Mouse (Mus musculus) hindbrain, embryonic 11.5 days (tissue): ENCODE data around the gene Hsp90ab1. TPM values are rescaled to one million over a fixed set of nuclear protein-coding genes. Genes with fewer than 3 reads are reported as not detected.

ENCODE experiments used
- ATAC-seq: fragments of 200-750 bp; cut with Nextera tagmentation; 2 replicates; pipeline ENCODE4 v1.8.0; 2017; ENCODE audit warnings: mild to moderate bottlenecking, moderate TSS enrichment, moderate library complexity; ENCODE audit not compliant: low FRiP score
- DNase-seq: peaks from one replicate; pipeline ENCODE4 v3.0.0-alpha.2; 2015; ENCODE audit warnings: low spot score
- H3K27ac ChIP-seq: fragments of 300-500 bp; sonication (generic); 2 replicates; pipeline ENCODE4 v1.5.1; 2014; ENCODE audit warnings: mild to moderate bottlenecking, low read depth, low read length
- H3K27me3 ChIP-seq: fragments of 300-500 bp; sonication (generic); 2 replicates; pipeline ENCODE4 v1.6.1; 2014; ENCODE audit warnings: mild to moderate bottlenecking, low read length, moderate library complexity, mixed read lengths; ENCODE audit not compliant: control insufficient read depth, insufficient read depth
- H3K36me3 ChIP-seq: fragments of 300-500 bp; sonication (generic); 2 replicates; pipeline ENCODE4 v1.6.1; 2014; ENCODE audit warnings: mild to moderate bottlenecking, low read length, moderate library complexity, mixed read lengths; ENCODE audit not compliant: control insufficient read depth, insufficient read depth
- H3K4me1 ChIP-seq: fragments of 300-500 bp; sonication (generic); replicated peaks from 2 replicates; pipeline ENCODE4 v1.6.1; 2014; ENCODE audit warnings: low read length, mixed read lengths; ENCODE audit not compliant: control insufficient read depth, insufficient read depth
- H3K4me2 ChIP-seq: fragments of 300-500 bp; sonication (generic); replicated peaks from 2 replicates; pipeline ENCODE4 v1.6.1; 2014; ENCODE audit warnings: mild to moderate bottlenecking, low read depth, low read length
- H3K4me3 ChIP-seq: fragments of 300-500 bp; sonication (generic); 2 replicates; pipeline ENCODE4 v1.5.1; 2014; ENCODE audit warnings: low read depth, low read length
- H3K9ac ChIP-seq: fragments of 300-500 bp; sonication (generic); 2 replicates; pipeline ENCODE4 v1.6.1; 2014; ENCODE audit warnings: low read depth, low read length
- H3K9me3 ChIP-seq: fragments of 300-500 bp; sonication (generic); 2 replicates; pipeline ENCODE4 v1.6.1; 2016; ENCODE audit warnings: low read length; ENCODE audit not compliant: control insufficient read depth
- WGBS: fragments of 180-500 bp; shearing (Covaris S2); extraction: QIAGEN DNeasy Blood & Tissue Kit; methylation state at CpG from one replicate; pipeline ENCODE4 v1.1.7; 2014; 5-methylcytosine and 5-hydroxymethylcytosine counted together
- polyA plus RNA-seq: library from polyadenylated mRNA; unstranded; fragments of >200 nt; fragmentation: Nextera tagmentation; extraction: Ambion mirVana; gene quantifications from 2 replicates; pipeline ENCODE4 v1.2.1, GENCODE M21; 2014

The Hsp90ab1 gene
- polyA plus RNA-seq, 1 experiment from 2014 or later = 1,644 TPM

DNA sequence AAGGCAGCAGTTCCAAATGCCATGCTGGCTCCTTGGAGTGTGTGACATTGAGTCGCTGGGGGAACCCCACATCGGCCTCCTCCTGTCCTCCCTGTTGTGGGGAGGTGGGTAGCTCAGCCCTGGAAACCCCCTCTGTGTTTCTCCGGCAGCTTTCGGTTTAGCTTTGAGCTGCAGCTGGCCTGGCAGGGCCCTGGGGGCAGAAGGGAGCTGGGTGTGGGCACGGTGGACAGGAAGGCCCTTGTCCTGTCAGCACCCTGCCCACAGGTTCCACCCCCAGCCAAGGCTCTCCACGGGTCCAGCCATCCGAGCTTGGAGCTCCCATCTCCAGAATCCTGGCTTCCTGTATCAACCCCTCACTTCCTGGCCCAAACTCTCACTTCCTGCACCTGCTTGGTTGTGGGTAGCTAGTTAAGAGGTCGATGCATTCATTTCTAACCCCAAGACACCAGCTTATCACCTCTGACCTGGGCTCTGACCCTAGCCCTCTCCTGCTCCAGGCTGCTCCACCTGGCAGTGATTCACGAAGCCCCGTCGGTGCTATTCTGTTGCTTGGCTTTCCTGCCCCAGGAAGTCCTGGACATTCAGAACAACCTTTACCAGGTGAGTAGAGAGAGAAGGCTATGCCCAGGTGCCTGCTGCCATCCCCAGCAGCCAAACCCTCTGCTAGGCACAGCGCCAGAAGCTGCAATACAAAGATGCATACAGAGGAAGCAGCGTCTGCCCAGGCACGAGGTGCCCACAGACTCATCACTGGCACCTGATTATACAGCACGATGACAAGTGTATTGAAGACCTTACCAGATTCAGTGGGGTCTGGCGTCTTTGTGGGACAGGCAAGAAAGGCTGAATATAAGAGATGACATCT, 14.8 kb downstream of the Hsp90ab1 start:
- Histone ChIP-seq H3K27ac (no peak overlapping the region), H3K4me2 (no peak overlapping the region), H3K9me3 (no peaks in the 10 kb centered on the region), H3K9ac (no peak overlapping the region), H3K27me3 (0 out of 2 replicates have a peak, but pooled peaks cover 2% of the 10 kb centered on the region), H3K4me3 (no peak overlapping the region), H3K36me3 (no peaks in the 10 kb centered on the region), H3K4me1 (0 out of 2 replicates have a peak, but pooled peaks cover 2% of the 10 kb centered on the region)
- no peak for DNase-seq
- ATAC-seq = no peak
- 69% methylated on average over 16 of the region's 16 CpGs for WGBS

GRCm38 (mm10) chr17:45557246-45557824, 15.7 kb downstream of the Hsp90ab1 start:
- no peak overlapping the region for H3K4me2 ChIP-seq
- H3K27ac ChIP-seq = no peak overlapping the region
- no peak overlapping the region for H3K4me3 ChIP-seq
- 78% methylated on average over 7 of the region's 7 CpGs for WGBS
- H3K27me3 ChIP-seq = 0 out of 2 replicates have a peak, but pooled peaks cover 2% of the 10 kb centered on the region
- H3K9me3 ChIP-seq = no peaks in the 10 kb centered on the region
- no peaks in the 10 kb centered on the region for H3K36me3 ChIP-seq
- no peak for ATAC-seq
- DNase-seq = no peak
- 0 out of 2 replicates have a peak, but pooled peaks cover 2% of the 10 kb centered on the region for H3K4me1 ChIP-seq
- H3K9ac ChIP-seq = no peak overlapping the region

DNA sequence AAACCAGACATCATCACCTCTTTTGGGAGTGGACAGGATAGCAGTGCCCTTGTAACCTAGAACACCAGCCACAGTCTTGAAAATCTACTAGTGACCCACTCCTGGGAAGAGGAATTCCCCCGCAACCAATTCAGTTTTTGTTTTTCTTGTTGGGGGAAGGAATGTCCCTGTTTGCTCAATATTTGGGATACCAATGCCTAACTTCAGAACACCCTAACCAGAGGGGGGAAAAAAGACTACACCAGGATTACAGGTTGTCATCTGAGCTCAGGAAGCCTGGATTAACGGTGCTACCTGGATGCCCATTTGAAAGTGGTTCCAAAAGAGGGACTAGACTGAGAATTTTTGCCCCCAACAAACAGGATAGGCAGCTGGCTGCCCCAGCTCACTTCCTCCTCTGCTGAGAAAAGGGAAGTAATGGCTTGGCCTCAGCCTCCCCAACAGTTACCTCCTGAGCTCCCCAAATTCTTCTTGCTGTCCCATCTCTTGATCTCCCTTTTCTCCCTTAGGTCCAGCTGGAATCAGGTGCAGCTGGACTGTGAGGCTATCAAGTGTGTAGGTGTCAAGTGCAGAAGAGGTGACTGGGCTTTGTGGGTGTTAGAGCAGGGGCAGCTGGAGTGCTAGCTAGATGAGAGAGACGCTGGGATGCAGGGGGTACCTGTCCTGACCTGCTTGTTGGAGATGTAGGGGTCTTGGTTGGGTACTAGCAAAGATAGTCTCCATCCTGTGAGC, 16.4 kb downstream of the Hsp90ab1 start:
- Histone ChIP-seq H3K4me3 (peak overlapping the region; percentile 58), H3K36me3 (no peaks in the 10 kb centered on the region), H3K27me3 (0 out of 2 replicates have a peak, but pooled peaks cover 2% of the 10 kb centered on the region), H3K27ac (no peak overlapping the region), H3K9me3 (no peaks in the 10 kb centered on the region), H3K4me1 (0 out of 2 replicates have a peak, but pooled peaks cover 2% of the 10 kb centered on the region), H3K4me2 (peak overlapping the region; percentile 91; the same call in 1 of the 2 replicates), H3K9ac (no peak overlapping the region)
- ATAC-seq = no peak
- no peak for DNase-seq
- 71% methylated on average over 3 of the region's 3 CpGs for WGBS

- Histone ChIP-seq H3K4me1 (0 out of 2 replicates have a peak, but pooled peaks cover 2% of the 10 kb centered on the region), H3K9me3 (no peaks in the 10 kb centered on the region), H3K27me3 (0 out of 2 replicates have a peak, but pooled peaks cover 2% of the 10 kb centered on the region), H3K4me2 (peak overlapping the region; percentile 91), H3K4me3 (peak overlapping the region; percentile 58), H3K9ac (peak overlapping the region; percentile 48), H3K27ac (no peak overlapping the region), H3K36me3 (no peaks in the 10 kb centered on the region)
- ATAC-seq (no peak), DNase-seq (no peak)
- 4% methylated on average over 14 of the region's 14 CpGs for WGBS
These were observed 17.0 kb downstream of the Hsp90ab1 start for GRCm38 (mm10) chr17:45556107-45556489.

DNA sequence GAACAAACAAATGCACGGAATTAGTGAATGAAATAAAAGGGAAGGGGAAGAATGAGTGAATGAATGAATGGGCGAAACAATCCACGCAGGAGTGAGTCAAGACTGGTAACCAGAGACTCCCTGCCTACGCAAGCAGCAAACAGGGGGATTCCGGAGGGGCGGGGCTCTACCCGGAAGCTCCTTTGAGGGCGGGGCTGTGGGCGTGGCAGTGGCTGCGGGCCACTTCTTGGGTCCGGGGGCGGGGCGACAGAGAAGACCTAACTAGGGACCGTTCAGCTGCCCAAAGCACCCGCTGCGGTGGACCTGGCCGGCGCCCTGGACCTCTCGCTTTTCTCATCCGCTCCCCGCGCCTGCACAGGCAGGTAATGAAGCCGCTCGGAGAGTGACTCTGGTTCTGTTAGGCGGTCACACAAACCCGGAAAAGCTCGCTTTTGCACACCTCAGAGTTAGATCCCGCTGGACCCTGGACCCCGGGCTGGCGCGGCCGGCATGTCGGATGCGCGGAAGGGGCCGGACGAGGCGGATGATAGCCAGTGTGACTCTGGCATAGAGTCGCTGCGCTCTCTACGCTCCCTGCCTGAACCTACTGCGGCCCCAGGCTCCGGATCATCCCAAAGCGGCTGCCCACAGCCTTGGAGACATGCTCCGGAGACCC, 17.5 kb downstream of the Hsp90ab1 start, which contains the start of gene Nfkbie:
TSS of gene Nfkbie (plus strand) at position 252 of the 655 bp plus-strand sequence.
- H3K27me3 ChIP-seq = 0 out of 2 replicates have a peak, but pooled peaks cover 2% of the 10 kb centered on the region
- H3K4me1 ChIP-seq = 0 out of 2 replicates have a peak, but pooled peaks cover 2% of the 10 kb centered on the region
- H3K27ac ChIP-seq = no peak within 1 kb of the TSS
- no peaks in the 10 kb centered on the region for H3K9me3 ChIP-seq
- peak within 1 kb of the TSS; percentile 91 for H3K4me2 ChIP-seq
- no peaks in the 10 kb centered on the region for H3K36me3 ChIP-seq
- H3K9ac ChIP-seq = peak within 1 kb of the TSS; percentile 48
- ATAC-seq = peak; percentile 81
- H3K4me3 ChIP-seq = peak within 1 kb of the TSS; percentile 58
- WGBS = under 1% methylated on average over 43 of the region's 45 CpGs
- DNase-seq = peak; percentile 97

DNA sequence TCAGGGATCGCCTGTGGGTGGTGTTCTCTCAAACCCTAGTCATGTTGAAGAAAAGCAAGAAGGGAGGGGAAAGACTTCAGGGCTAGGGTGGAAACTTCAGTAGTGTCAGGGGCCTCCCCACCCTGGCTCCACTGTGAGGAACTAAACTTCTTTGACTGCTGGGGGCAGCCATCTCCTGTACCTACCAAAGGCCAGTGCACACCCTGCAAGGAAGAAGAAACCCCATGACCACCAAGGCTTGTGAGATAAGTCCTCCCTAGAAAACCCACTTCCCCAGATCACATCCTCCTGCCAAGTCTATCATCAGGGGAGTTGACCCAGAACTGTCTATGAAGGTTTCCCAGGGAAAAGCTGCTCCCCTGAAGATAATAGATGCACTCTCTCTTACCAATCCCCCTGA, 18.7 kb downstream of the Hsp90ab1 start:
- Histone ChIP-seq H3K27ac (no peak overlapping the region), H3K9me3 (no peaks in the 10 kb centered on the region), H3K4me2 (no peak overlapping the region), H3K4me3 (no peak overlapping the region), H3K4me1 (0 out of 2 replicates have a peak, but pooled peaks cover 2% of the 10 kb centered on the region), H3K27me3 (0 out of 2 replicates have a peak, but pooled peaks cover 2% of the 10 kb centered on the region), H3K36me3 (no peaks in the 10 kb centered on the region), H3K9ac (no peak overlapping the region)
- ATAC-seq = no peak
- 47% methylated on average over 1 of the region's 1 CpGs for WGBS
- no peak for DNase-seq

DNA sequence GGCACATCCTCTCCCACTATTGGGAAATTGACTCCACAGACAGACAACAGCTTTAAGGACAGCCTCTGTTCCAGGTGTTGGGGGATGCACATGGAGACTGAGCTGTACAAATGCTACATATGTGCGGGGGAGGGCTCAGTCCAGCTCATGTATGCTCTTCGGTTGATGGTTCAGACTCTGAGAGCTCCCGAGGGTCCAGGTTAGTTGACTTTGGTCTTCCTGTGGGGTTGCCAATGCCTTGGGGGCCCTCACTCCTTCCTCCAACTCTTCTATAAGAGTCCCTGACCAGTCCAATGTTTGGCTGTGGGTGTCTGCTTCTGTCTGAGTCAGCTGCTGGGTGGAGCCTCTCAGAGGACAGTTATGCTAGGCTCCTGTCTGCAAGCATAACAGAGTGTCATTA, 20.0 kb downstream of the Hsp90ab1 start:
- H3K4me3 ChIP-seq = no peak overlapping the region
- H3K9ac ChIP-seq = no peak overlapping the region
- WGBS = 91% methylated on average over 3 of the region's 3 CpGs
- H3K27me3 ChIP-seq = peaks cover 3% of the 10 kb centered on the region; the same call in 1 of the 2 replicates
- DNase-seq (no peak), ATAC-seq (no peak)
- H3K36me3 ChIP-seq = no peaks in the 10 kb centered on the region
- H3K4me1 ChIP-seq = 0 out of 2 replicates have a peak, but pooled peaks cover 3% of the 10 kb centered on the region
- no peak overlapping the region for H3K4me2 ChIP-seq
- no peak overlapping the region for H3K27ac ChIP-seq
- H3K9me3 ChIP-seq = no peaks in the 10 kb centered on the region
